Mouse (Mus musculus) kidney, embryonic 14.5 days (tissue): Measurements from ENCODE around the gene Fbxw4. TPM values are rescaled to one million over a fixed set of nuclear protein-coding genes. Genes with fewer than 3 reads are reported as not detected.

Experiments
- ATAC-seq: fragments of 200-750 bp; cut with Nextera tagmentation; 2 replicates; pipeline ENCODE4 v1.8.0; 2017; ENCODE audit warnings: moderate number of reproducible peaks, mild to moderate bottlenecking, moderate TSS enrichment, moderate library complexity; ENCODE audit not compliant: low FRiP score, low TSS enrichment
- H3K27ac ChIP-seq: fragments of 300-500 bp; sonication (generic); 2 replicates; pipeline ENCODE4 v1.5.1; 2014; ENCODE audit warnings: low read depth, mild to moderate bottlenecking, low read length, moderate library complexity, mixed read lengths
- H3K27me3 ChIP-seq: fragments of 300-500 bp; sonication (generic); 2 replicates; pipeline ENCODE4 v1.6.1; 2014; ENCODE audit warnings: mild to moderate bottlenecking, low read length; ENCODE audit not compliant: control insufficient read depth, insufficient read depth
- H3K36me3 ChIP-seq: fragments of 300-500 bp; sonication (generic); 2 replicates; pipeline ENCODE4 v1.6.1; 2014; ENCODE audit warnings: low read length, mixed read lengths; ENCODE audit not compliant: control insufficient read depth, insufficient read depth
- H3K4me1 ChIP-seq: fragments of 300-500 bp; sonication (generic); 2 replicates; pipeline ENCODE4 v1.6.1; 2014; ENCODE audit warnings: low read length, mixed read lengths; ENCODE audit not compliant: control insufficient read depth, insufficient read depth
- H3K4me2 ChIP-seq: fragments of 300-500 bp; sonication (generic); replicated peaks from 2 replicates; pipeline ENCODE4 v1.6.1; 2014; ENCODE audit warnings: low read depth, mild to moderate bottlenecking, low read length
- H3K4me3 ChIP-seq: fragments of 300-500 bp; sonication (generic); 2 replicates; pipeline ENCODE4 v1.5.1; 2014; ENCODE audit warnings: mild to moderate bottlenecking, low read length
- H3K9ac ChIP-seq: fragments of 300-500 bp; sonication (generic); 2 replicates; pipeline ENCODE4 v1.6.1; 2014; ENCODE audit warnings: low read depth, mild to moderate bottlenecking, low read length, moderate library complexity
- H3K9me3 ChIP-seq: fragments of 300-500 bp; sonication (generic); 2 replicates; pipeline ENCODE4 v1.6.1; 2016; ENCODE audit warnings: low read length; ENCODE audit not compliant: control insufficient read depth
- WGBS: fragments of 180-500 bp; shearing (Covaris S2); extraction: QIAGEN DNeasy Blood & Tissue Kit; methylation state at CpG from one replicate; pipeline ENCODE4 v1.1.7; 2014; 5-methylcytosine and 5-hydroxymethylcytosine counted together
- polyA plus RNA-seq: library from polyadenylated mRNA; unstranded; fragments of >200 nt; fragmentation: Nextera tagmentation; extraction: Ambion mirVana; gene quantifications from 2 replicates; pipeline ENCODE4 v1.2.1, GENCODE M21; 2014

The Fbxw4 gene
- polyA plus RNA-seq, 1 experiment from 2014 or later: 8.3 TPM

DNA sequence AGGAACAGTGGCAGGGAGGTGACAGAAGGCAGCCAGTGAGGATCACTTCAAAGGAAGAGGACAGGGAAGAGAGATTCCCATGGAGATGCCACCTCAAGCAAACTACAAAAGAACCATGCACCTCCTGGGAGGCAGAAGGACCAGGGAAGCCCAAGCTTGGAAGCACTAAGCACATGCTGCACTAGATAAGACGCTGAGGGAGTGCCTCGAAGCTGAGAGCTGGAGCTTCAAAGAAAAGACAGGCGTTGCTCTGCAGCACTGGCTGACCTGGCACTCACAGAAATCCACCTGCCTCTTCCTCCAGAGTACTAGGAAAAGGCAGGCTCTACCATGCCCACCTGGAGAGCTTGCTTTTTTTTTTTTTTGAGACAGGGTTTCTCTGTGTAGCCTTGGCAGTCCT, 33.1 kb downstream of the Fbxw4 start:
- Histone ChIP-seq H3K27ac (no peak overlapping the region), H3K27me3 (no peaks in the 10 kb centered on the region), H3K4me1 (peaks cover 9% of the 10 kb centered on the region; the same call in 1 of the 2 replicates), H3K4me2 (no peak overlapping the region), H3K9me3 (no peaks in the 10 kb centered on the region), H3K9ac (no peak overlapping the region), H3K4me3 (no peak overlapping the region), H3K36me3 (no peaks in the 10 kb centered on the region; the same call in 1 of the 2 replicates)
- no peak for ATAC-seq
- WGBS: 29% methylated on average over 3 of the region's 3 CpGs

DNA sequence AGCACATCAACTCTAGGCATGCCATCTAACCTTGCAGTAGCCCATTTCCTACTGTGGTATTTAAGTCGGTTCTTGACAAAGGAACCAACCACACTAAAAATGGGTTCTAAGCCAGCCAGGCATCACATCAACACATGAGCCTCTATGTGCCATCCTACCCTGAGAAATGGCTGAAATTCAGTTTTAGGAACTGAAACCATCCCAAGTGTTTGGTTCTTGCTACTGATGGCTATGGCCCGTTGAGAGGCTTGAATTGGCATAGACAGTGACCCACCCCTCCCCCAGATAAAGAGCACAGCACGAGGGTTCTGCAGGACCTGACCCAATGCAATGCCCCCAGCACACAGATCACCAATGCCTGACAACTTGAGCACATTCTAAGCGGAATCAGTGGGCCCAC, 36.4 kb downstream of the Fbxw4 start:
- no peaks in the 10 kb centered on the region for H3K9me3 ChIP-seq
- no peaks in the 10 kb centered on the region; the same call in 1 of the 2 replicates for H3K36me3 ChIP-seq
- H3K4me3 ChIP-seq: no peak overlapping the region
- peaks cover 17% of the 10 kb centered on the region; the same call in 1 of the 2 replicates for H3K4me1 ChIP-seq
- no peak for ATAC-seq
- WGBS: 78% methylated on average over 4 of the region's 4 CpGs
- H3K9ac ChIP-seq: no peak overlapping the region
- H3K4me2 ChIP-seq: no peak overlapping the region
- H3K27me3 ChIP-seq: no peaks in the 10 kb centered on the region
- H3K27ac ChIP-seq: no peak overlapping the region

DNA sequence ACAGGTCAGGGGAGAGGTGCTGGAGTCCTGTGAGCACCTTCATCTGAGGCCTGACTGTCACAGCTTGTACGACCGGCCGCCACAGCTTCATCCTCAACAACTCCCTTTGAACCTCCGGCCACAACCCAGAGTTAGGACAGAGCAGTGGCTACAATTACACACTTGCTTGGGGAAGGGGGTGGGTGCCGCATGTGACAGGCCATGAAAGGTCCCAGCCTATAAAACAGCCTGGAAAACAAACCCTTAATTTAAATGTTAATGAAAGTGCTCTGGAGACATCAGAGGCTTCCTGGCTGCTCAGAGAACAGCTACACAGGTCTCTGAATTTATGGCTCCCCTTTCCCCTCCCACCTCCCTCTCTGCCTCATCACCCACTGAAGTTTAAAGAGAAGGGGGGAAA, 38.0 kb downstream of the Fbxw4 start:
- peaks cover 17% of the 10 kb centered on the region; the same call in 1 of the 2 replicates for H3K4me1 ChIP-seq
- 22% methylated on average over 5 of the region's 5 CpGs for WGBS
- no peaks in the 10 kb centered on the region; the same call in 1 of the 2 replicates for H3K36me3 ChIP-seq
- H3K4me3 ChIP-seq: no peak overlapping the region
- H3K4me2 ChIP-seq: no peak overlapping the region
- H3K9me3 ChIP-seq: no peaks in the 10 kb centered on the region
- peak; percentile 83 for ATAC-seq
- no peak overlapping the region for H3K9ac ChIP-seq
- no peaks in the 10 kb centered on the region for H3K27me3 ChIP-seq
- peak overlapping the region; percentile 6; the same call in 1 of the 2 replicates for H3K27ac ChIP-seq

DNA sequence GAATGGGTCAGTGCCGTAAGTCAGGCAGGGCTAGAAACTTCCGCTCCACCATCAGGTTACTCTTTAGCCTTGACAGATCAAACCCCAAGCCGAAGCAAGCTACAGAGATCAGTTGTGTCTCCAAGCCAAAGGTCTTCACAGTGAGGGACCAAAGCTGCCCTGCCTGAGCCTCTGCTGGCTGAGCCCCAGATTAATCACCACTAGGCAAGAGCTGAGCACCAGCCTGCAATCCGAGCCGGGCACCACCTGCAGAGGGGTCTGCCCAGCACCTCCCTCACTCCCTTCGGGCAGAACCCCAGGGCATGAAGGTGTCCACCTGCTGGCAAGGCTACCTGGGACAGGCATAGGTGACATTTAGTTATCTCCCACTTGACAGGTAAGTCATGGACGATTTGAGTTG, 39.1 kb downstream of the Fbxw4 start:
- Histone ChIP-seq H3K4me2 (no peak overlapping the region), H3K27me3 (no peaks in the 10 kb centered on the region), H3K9me3 (no peaks in the 10 kb centered on the region), H3K27ac (peak overlapping the region; percentile 6; the same call in 1 of the 2 replicates), H3K4me1 (peaks cover 20% of the 10 kb centered on the region), H3K9ac (no peak overlapping the region), H3K36me3 (no peaks in the 10 kb centered on the region; the same call in 1 of the 2 replicates), H3K4me3 (no peak overlapping the region)
- peak; percentile 79 for ATAC-seq
- WGBS: 28% methylated on average over 7 of the region's 7 CpGs

DNA sequence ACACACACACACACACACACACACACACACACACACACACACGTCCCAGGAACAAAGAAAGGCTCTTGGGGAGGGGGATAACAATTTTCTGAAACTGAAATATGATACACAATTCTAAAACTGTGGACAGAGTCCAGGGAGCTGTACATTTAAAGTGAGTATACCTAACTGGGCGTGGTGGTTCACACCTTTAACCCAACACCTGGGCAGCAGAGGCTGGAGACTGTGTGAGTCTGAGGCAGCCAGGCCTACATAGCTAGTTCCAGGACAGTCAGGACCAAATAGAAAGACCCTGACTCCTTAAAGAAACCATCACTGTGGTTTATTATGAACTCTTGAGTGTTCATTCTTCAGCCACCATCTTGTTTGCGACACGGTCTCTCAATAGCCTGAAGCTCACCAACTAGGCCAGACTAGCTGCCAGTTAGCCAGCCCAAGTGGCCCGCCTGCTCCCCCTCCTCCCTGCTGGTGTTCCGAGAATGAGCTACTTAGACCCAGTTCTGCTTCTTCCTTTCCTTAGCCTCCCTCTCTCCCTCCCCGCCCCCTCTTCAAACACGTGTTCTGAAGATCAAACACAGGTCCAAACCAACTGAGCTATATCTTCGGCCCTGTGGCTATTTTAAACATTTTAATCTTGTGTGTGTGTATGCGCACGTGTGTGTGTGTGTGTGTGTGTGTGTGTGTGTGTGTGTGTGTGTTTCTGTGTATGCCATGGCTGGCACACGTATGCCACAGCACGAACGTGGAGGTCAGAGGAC, 40.2 kb downstream of the Fbxw4 start:
- Histone ChIP-seq H3K4me1 (peaks cover 31% of the 10 kb centered on the region), H3K4me2 (no peak overlapping the region), H3K9me3 (no peaks in the 10 kb centered on the region), H3K27ac (no peak overlapping the region), H3K27me3 (no peaks in the 10 kb centered on the region), H3K4me3 (no peak overlapping the region), H3K9ac (no peak overlapping the region), H3K36me3 (no peaks in the 10 kb centered on the region)
- ATAC-seq: no peak
- 82% methylated on average over 14 of the region's 14 CpGs for WGBS

DNA sequence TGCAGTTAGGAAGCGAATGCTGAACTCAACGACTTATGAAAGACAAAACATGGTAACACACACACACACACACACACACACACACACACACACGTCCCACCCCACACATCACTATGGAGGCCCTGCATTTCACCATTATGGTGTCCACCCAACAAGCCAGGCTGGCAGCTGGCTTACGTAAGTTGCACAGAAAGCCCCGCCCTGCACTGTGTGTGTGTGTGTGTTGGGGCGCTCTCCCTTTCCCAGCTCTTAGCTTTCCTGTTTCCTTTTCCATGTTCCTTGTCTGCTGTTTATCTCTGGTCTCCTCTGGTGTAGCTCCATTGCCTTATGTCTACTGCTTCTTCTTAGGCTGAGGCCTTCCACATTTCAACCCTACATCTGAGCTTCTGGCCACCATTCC, 41.9 kb downstream of the Fbxw4 start:
- no peak overlapping the region for H3K27ac ChIP-seq
- no peaks in the 10 kb centered on the region for H3K36me3 ChIP-seq
- H3K9me3 ChIP-seq: no peaks in the 10 kb centered on the region
- ATAC-seq: no peak
- no peaks in the 10 kb centered on the region for H3K27me3 ChIP-seq
- 86% methylated on average over 6 of the region's 6 CpGs for WGBS
- no peak overlapping the region for H3K9ac ChIP-seq
- no peak overlapping the region for H3K4me2 ChIP-seq
- peaks cover 33% of the 10 kb centered on the region for H3K4me1 ChIP-seq
- H3K4me3 ChIP-seq: no peak overlapping the region

DNA sequence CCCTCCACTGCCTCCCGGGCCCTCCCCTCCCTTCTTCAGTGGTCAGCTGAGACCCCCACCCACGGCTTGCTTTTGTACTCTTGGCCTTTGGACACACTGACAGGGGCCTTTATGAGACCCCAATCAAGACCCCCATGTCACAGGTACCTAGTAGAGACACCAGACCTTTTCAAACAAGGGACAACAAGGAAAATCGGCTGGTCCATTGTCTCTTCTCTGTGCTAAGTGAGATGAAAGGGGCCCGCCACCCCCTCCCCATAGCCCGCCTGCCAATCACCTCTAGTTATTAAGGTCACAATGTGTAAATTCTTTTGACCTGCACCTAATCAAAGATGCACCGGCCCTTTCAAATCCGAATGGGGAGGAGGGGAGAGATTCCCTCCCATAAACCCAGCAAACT, 43.4 kb downstream of the Fbxw4 start:
- no peaks in the 10 kb centered on the region for H3K9me3 ChIP-seq
- H3K4me1 ChIP-seq: peaks cover 27% of the 10 kb centered on the region
- no peak overlapping the region for H3K27ac ChIP-seq
- 0 out of 2 replicates have a peak overlapping the region, but pooled peaks have one; percentile 2 for H3K9ac ChIP-seq
- no peaks in the 10 kb centered on the region for H3K27me3 ChIP-seq
- H3K4me2 ChIP-seq: no peak overlapping the region
- no peak overlapping the region for H3K4me3 ChIP-seq
- ATAC-seq: no peak
- WGBS: 34% methylated on average over 7 of the region's 7 CpGs
- H3K36me3 ChIP-seq: no peaks in the 10 kb centered on the region

DNA sequence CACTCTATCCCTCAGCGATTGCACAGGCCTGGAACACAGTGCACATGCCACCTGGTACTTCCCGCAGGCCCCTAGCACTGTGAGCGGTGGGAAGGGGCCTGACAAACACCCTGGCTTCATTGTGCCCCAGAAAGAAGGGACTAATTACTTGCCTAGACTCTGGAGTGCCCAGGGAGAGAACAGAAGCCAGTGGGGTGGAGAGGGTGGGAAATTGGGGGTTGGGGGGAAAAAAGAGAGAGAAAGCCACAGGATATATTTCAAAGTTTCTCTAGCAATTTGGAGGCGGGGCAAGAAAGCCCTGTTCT, 43.9 kb downstream of the Fbxw4 start:
- no peaks in the 10 kb centered on the region for H3K36me3 ChIP-seq
- ATAC-seq: no peak
- no peaks in the 10 kb centered on the region for H3K9me3 ChIP-seq
- no peaks in the 10 kb centered on the region for H3K27me3 ChIP-seq
- no peak overlapping the region for H3K27ac ChIP-seq
- no peak overlapping the region for H3K9ac ChIP-seq
- H3K4me2 ChIP-seq: no peak overlapping the region
- H3K4me3 ChIP-seq: no peak overlapping the region
- WGBS: 37% methylated on average over 4 of the region's 4 CpGs
- H3K4me1 ChIP-seq: peaks cover 23% of the 10 kb centered on the region

DNA sequence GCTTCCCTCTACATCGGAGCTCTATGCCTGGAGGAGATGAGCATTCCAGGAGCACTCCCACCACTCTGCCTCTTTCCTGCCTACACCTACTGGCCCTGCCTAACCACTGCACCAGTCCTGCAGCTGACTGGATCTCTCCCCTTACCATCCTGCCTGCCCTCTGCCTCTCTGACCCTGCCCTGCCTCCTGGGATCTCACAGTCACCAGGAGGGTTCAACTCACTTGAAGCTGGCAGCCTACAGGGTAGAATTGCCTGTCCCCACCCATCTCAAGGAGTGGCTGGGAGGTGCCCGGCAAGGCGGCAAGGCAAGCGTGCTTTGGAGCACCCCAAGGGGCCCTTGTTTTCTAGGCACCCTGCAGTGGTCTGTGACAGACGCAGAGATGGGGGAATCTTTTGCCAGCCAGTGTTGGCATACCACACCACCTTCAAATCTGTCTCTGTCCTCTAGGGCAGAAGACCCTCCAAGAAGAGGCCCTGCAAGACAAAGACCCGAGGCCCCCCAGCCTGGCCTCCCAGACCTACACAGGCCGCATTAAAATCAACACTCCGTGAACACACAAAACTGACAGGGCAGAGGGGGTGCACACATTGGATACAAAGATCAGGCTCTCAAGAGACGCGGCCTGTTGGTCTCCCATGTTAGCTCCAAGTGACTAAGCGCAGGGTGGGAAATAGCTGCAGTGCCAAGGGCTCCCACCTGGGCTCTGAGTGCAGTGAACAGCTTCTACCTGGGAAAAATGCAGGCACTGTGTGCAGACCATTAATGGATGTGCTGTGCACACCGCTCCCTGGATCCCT, 44.5 kb downstream of the Fbxw4 start:
- H3K4me1 ChIP-seq: peaks cover 23% of the 10 kb centered on the region
- no peak overlapping the region for H3K4me2 ChIP-seq
- H3K9me3 ChIP-seq: no peaks in the 10 kb centered on the region
- no peaks in the 10 kb centered on the region for H3K27me3 ChIP-seq
- ATAC-seq: peak; percentile 30; the same call in 1 of the 2 replicates
- H3K27ac ChIP-seq: no peak overlapping the region
- H3K9ac ChIP-seq: no peak overlapping the region
- WGBS: 51% methylated on average over 12 of the region's 12 CpGs
- H3K36me3 ChIP-seq: no peaks in the 10 kb centered on the region
- H3K4me3 ChIP-seq: no peak overlapping the region
